Mouse (Mus musculus): Measurements from ENCODE around the gene Ddx47.

- TF ChIP-seq CTCF (conservative IDR thresholded peaks at IDR 0.05; ENCODE audit: low read length) (no peak), POU5F1 (IDR thresholded peaks at IDR 0.05; ENCODE audit: borderline replicate concordance, low read length) (no peak), NANOG (IDR thresholded peaks at IDR 0.05; ENCODE audit: borderline replicate concordance, low read length) (no peak)
Observed at GRCm38 (mm10) chr6:135024781-135025420, 13.5 kb downstream of the Ddx47 start.
